Mouse (Mus musculus): ENCODE measurements around the gene Smim26. TPM values are rescaled to one million over a fixed set of nuclear protein-coding genes. Genes with fewer than 3 reads are reported as not detected.

Smim26 gene
- polyA plus RNA-seq, 1 experiment: not detected

- Histone ChIP-seq H3K36me3 (ENCODE audit: control insufficient read depth) (no peaks in the 10 kb centered on the region), H3K4me1 (ENCODE audit: control insufficient read depth) (no peaks in the 10 kb centered on the region), H3K9me3 (ENCODE audit: control insufficient read depth, low read length) (no peaks in the 10 kb centered on the region), H3K4me3 (replicated peaks) (no peak overlapping the region), H3K27me3 (ENCODE audit: control insufficient read depth) (no peaks in the 10 kb centered on the region)
- TF ChIP-seq GATA1 (IDR thresholded peaks at IDR 0.05; ENCODE audit: low read length): no peak
- no peak for TF ChIP-seq TAL1 (IDR thresholded peaks at IDR 0.05; ENCODE audit: low read length)
Measured at GRCm38 (mm10) chr2:144634231-144634630, 40.4 kb downstream of the Smim26 start.

GRCm38 (mm10) chr2:144634729-144635128 is 40.9 kb downstream of the Smim26 start:
- no peak overlapping the region for H3K4me3 ChIP-seq (replicated peaks)
- no peak for TF ChIP-seq TAL1 (IDR thresholded peaks at IDR 0.05; ENCODE audit: low read length)
- TF ChIP-seq GATA1 (IDR thresholded peaks at IDR 0.05; ENCODE audit: low read length): no peak
- H3K9me3 ChIP-seq (ENCODE audit: control insufficient read depth, low read length): no peaks in the 10 kb centered on the region
- H3K4me1 ChIP-seq (ENCODE audit: control insufficient read depth): no peaks in the 10 kb centered on the region
- H3K27me3 ChIP-seq (ENCODE audit: control insufficient read depth): no peaks in the 10 kb centered on the region
- no peaks in the 10 kb centered on the region for H3K36me3 ChIP-seq (ENCODE audit: control insufficient read depth)

GRCm38 (mm10) chr2:144635644-144636320 is 41.9 kb downstream of the Smim26 start:
- no peaks in the 10 kb centered on the region for H3K36me3 ChIP-seq (ENCODE audit: control insufficient read depth)
- H3K4me1 ChIP-seq (ENCODE audit: control insufficient read depth): no peaks in the 10 kb centered on the region
- no peaks in the 10 kb centered on the region for H3K27me3 ChIP-seq (ENCODE audit: control insufficient read depth)
- no peak overlapping the region for H3K4me3 ChIP-seq (replicated peaks)
- H3K9me3 ChIP-seq (ENCODE audit: control insufficient read depth, low read length): no peaks in the 10 kb centered on the region
- TF ChIP-seq GATA1 (IDR thresholded peaks at IDR 0.05; ENCODE audit: low read length) (no peak), TAL1 (IDR thresholded peaks at IDR 0.05; ENCODE audit: low read length) (no peak)

GRCm38 (mm10) chr2:144637204-144637603 is 43.4 kb downstream of the Smim26 start:
- TF ChIP-seq GATA1 (IDR thresholded peaks at IDR 0.05; ENCODE audit: low read length): no peak
- no peak for TF ChIP-seq TAL1 (IDR thresholded peaks at IDR 0.05; ENCODE audit: low read length)
- H3K36me3 ChIP-seq (ENCODE audit: control insufficient read depth): no peaks in the 10 kb centered on the region

GRCm38 (mm10) chr2:144637671-144638395 is 44.0 kb downstream of the Smim26 start:
- Histone ChIP-seq H3K4me3 (replicated peaks) (no peak overlapping the region), H3K9me3 (ENCODE audit: control insufficient read depth, low read length) (no peaks in the 10 kb centered on the region), H3K27me3 (ENCODE audit: control insufficient read depth) (no peaks in the 10 kb centered on the region), H3K36me3 (ENCODE audit: control insufficient read depth) (no peaks in the 10 kb centered on the region), H3K4me1 (ENCODE audit: control insufficient read depth) (no peaks in the 10 kb centered on the region)
- no peak for TF ChIP-seq GATA1 (IDR thresholded peaks at IDR 0.05; ENCODE audit: low read length)
- TF ChIP-seq TAL1 (IDR thresholded peaks at IDR 0.05; ENCODE audit: low read length): no peak

More at GRCm38 (mm10) chr2:144637204-144637603, 43.4 kb downstream of the Smim26 start:
- Histone ChIP-seq H3K9me3 (ENCODE audit: control insufficient read depth, low read length) (no peaks in the 10 kb centered on the region), H3K27me3 (ENCODE audit: control insufficient read depth) (no peaks in the 10 kb centered on the region), H3K4me3 (replicated peaks) (no peak overlapping the region), H3K4me1 (ENCODE audit: control insufficient read depth) (no peaks in the 10 kb centered on the region)

GRCm38 (mm10) chr2:144638719-144639118 is 44.9 kb downstream of the Smim26 start:
- no peak overlapping the region for H3K4me3 ChIP-seq (replicated peaks)
- no peaks in the 10 kb centered on the region for H3K4me1 ChIP-seq (ENCODE audit: control insufficient read depth)
- no peaks in the 10 kb centered on the region for H3K36me3 ChIP-seq (ENCODE audit: control insufficient read depth)
- H3K27me3 ChIP-seq (ENCODE audit: control insufficient read depth): no peaks in the 10 kb centered on the region
- no peaks in the 10 kb centered on the region for H3K9me3 ChIP-seq (ENCODE audit: control insufficient read depth, low read length)
- TF ChIP-seq GATA1 (IDR thresholded peaks at IDR 0.05; ENCODE audit: low read length) (no peak), TAL1 (IDR thresholded peaks at IDR 0.05; ENCODE audit: low read length) (no peak)

- no peak for TF ChIP-seq TAL1 (IDR thresholded peaks at IDR 0.05; ENCODE audit: low read length)
- TF ChIP-seq GATA1 (IDR thresholded peaks at IDR 0.05; ENCODE audit: low read length): no peak
- no peaks in the 10 kb centered on the region for H3K9me3 ChIP-seq (ENCODE audit: control insufficient read depth, low read length)
- no peaks in the 10 kb centered on the region for H3K36me3 ChIP-seq (ENCODE audit: control insufficient read depth)
- H3K27me3 ChIP-seq (ENCODE audit: control insufficient read depth): no peaks in the 10 kb centered on the region
- H3K4me3 ChIP-seq (replicated peaks): no peak overlapping the region
- no peaks in the 10 kb centered on the region for H3K4me1 ChIP-seq (ENCODE audit: control insufficient read depth)
Measured at GRCm38 (mm10) chr2:144640101-144640500, 46.2 kb downstream of the Smim26 start.

- no peak for TF ChIP-seq GATA1 (IDR thresholded peaks at IDR 0.05; ENCODE audit: low read length)
- no peak for TF ChIP-seq TAL1 (IDR thresholded peaks at IDR 0.05; ENCODE audit: low read length)
- no peaks in the 10 kb centered on the region for H3K4me1 ChIP-seq (ENCODE audit: control insufficient read depth)
- no peaks in the 10 kb centered on the region for H3K9me3 ChIP-seq (ENCODE audit: control insufficient read depth, low read length)
- H3K27me3 ChIP-seq (ENCODE audit: control insufficient read depth): no peaks in the 10 kb centered on the region
- no peaks in the 10 kb centered on the region for H3K36me3 ChIP-seq (ENCODE audit: control insufficient read depth)
- H3K4me3 ChIP-seq (replicated peaks): no peak overlapping the region
Measured at GRCm38 (mm10) chr2:144641991-144642390, 48.1 kb downstream of the Smim26 start.

Other genes with a start within 250 kb of the Smim26 start
- 0.91 and 1.1 TPM in 2 replicates for gene Kat14, start 225.1 kb upstream of the Smim26 start, polyA plus RNA-seq (2012)
- gene Pet117, start 225.1 kb upstream of the Smim26 start, polyA plus RNA-seq (2012): 0.09 TPM in 1 of 2 replicates, not detected in the other
- gene Dzank1, start 66.6 kb upstream of the Smim26 start, polyA plus RNA-seq (2012): not detected in 2 replicates
- 0.06 and 0.20 TPM in 2 replicates for gene Polr3f, start 66.3 kb upstream of the Smim26 start, polyA plus RNA-seq (2012)
- gene Rbbp9, start 43.2 kb upstream of the Smim26 start, polyA plus RNA-seq (2012): 0.02 TPM in 1 of 2 replicates, not detected in the other
- 0.43 and 0.44 TPM in 2 replicates for gene Sec23b, start 37.8 kb upstream of the Smim26 start, polyA plus RNA-seq (2012)
- gene Dtd1, start 5.8 kb downstream of the Smim26 start, polyA plus RNA-seq (2012): 0.42 and 0.55 TPM in 2 replicates
- gene Scp2d1, start 229.6 kb downstream of the Smim26 start, polyA plus RNA-seq (2012): not detected in 2 replicates

Measured in erythroblast, embryonic 14.5 days (primary cell).